Mouse (Mus musculus) limb, embryonic 14.5 days (tissue): ENCODE results near the gene Mcm2. TPM values are rescaled to one million over a fixed set of nuclear protein-coding genes. Genes with fewer than 3 reads are reported as not detected.

Source experiments
- ATAC-seq: fragments of 200-750 bp; cut with Nextera tagmentation; 2 replicates; pipeline ENCODE4 v1.8.0; 2017; ENCODE audit warnings: low read depth, moderate number of reproducible peaks, moderate TSS enrichment; ENCODE audit not compliant: low FRiP score
- DNase-seq: peaks from one replicate; pipeline ENCODE4 v3.0.0-alpha.2; 2015; ENCODE audit warnings: low spot score
- H3K27ac ChIP-seq: fragments of 300-500 bp; sonication (generic); replicated peaks from 2 replicates; pipeline ENCODE4 v1.5.1; 2014; ENCODE audit warnings: low read depth, mild to moderate bottlenecking, low read length, moderate library complexity, mixed read lengths
- H3K27me3 ChIP-seq: fragments of 300-500 bp; sonication (generic); 2 replicates; pipeline ENCODE4 v1.6.1; 2014; ENCODE audit warnings: low read length, mixed read lengths; ENCODE audit not compliant: control insufficient read depth, insufficient read depth
- H3K36me3 ChIP-seq: fragments of 300-500 bp; sonication (generic); 2 replicates; pipeline ENCODE4 v1.6.1; 2014; ENCODE audit warnings: mild to moderate bottlenecking, low read length, moderate library complexity, mixed read lengths; ENCODE audit not compliant: control insufficient read depth, insufficient read depth
- H3K4me1 ChIP-seq: fragments of 300-500 bp; sonication (generic); 2 replicates; pipeline ENCODE4 v1.6.1; 2014; ENCODE audit warnings: antibody characterized with exemption, low read length, mixed read lengths; ENCODE audit not compliant: control insufficient read depth, insufficient read depth
- H3K4me2 ChIP-seq: fragments of 300-500 bp; sonication (generic); replicated peaks from 2 replicates; pipeline ENCODE4 v1.6.1; 2014; ENCODE audit warnings: low read depth, mild to moderate bottlenecking, low read length, moderate library complexity; ENCODE audit not compliant: severe bottlenecking
- H3K4me3 ChIP-seq: fragments of 300-500 bp; sonication (generic); replicated peaks from 2 replicates; pipeline ENCODE4 v1.5.1; 2014; ENCODE audit warnings: low read length
- H3K9ac ChIP-seq: fragments of 300-500 bp; sonication (generic); 2 replicates; pipeline ENCODE4 v1.6.1; 2014; ENCODE audit warnings: mild to moderate bottlenecking, low read depth, low read length, moderate library complexity; ENCODE audit not compliant: severe bottlenecking
- H3K9me3 ChIP-seq: fragments of 300-500 bp; sonication (generic); 2 replicates; pipeline ENCODE4 v1.6.1; 2016; ENCODE audit warnings: low read length; ENCODE audit not compliant: control insufficient read depth
- POLR2A ChIP-seq: fragments of 200-500 bp; IDR thresholded peaks from 2 replicates; pipeline ENCODE4 v1.8.0; 2012; ENCODE audit warnings: inconsistent platforms, mild to moderate bottlenecking, moderate library complexity, borderline replicate concordance; ENCODE audit not compliant: insufficient read depth, insufficient read length; ENCODE audit errors: extremely low read depth
- WGBS: fragments of 180-500 bp; shearing (Covaris S2); extraction: QIAGEN DNeasy Blood & Tissue Kit; methylation state at CpG from one replicate; pipeline ENCODE4 v1.1.7; 2014; 5-methylcytosine and 5-hydroxymethylcytosine counted together
- polyA plus RNA-seq, 2 experiments: library from polyadenylated mRNA; depleted of rRNA in 1 of 2; stranded (reverse) in 1 of 2; unstranded in 1 of 2; fragments of >200 nt; fragmentation: Nextera tagmentation in 1 of 2; extraction: Ambion mirVana in 1 of 2; gene quantifications; 2 replicates each; pipeline versions ENCODE4 v1.2.1 to v1.2.3; 2012 to 2014

Mcm2 gene
- polyA plus RNA-seq, 2 experiments: 107 to 108 TPM

GRCm38 (mm10) chr6:88926870-88927269, 28.3 kb upstream of the Mcm2 start:
- no peak overlapping the region for H3K27ac ChIP-seq
- WGBS: 51% methylated on average over 3 of the region's 3 CpGs

GRCm38 (mm10) chr6:88925640-88926205, 27.1 kb upstream of the Mcm2 start:
- peaks cover 18% of the 10 kb centered on the region for H3K4me1 ChIP-seq
- no peak overlapping the region for H3K4me2 ChIP-seq
- no peak overlapping the region for H3K4me3 ChIP-seq
- no peaks in the 10 kb centered on the region for H3K27me3 ChIP-seq
- no peaks in the 10 kb centered on the region for H3K36me3 ChIP-seq
- H3K9ac ChIP-seq: no peak overlapping the region
- DNase-seq (no peak), ATAC-seq (no peak)
- no peak for TF ChIP-seq POLR2A
- 21% methylated on average over 4 of the region's 4 CpGs for WGBS
- H3K27ac ChIP-seq: peak overlapping the region; percentile 72
- H3K9me3 ChIP-seq: no peaks in the 10 kb centered on the region

More at GRCm38 (mm10) chr6:88926870-88927269, 28.3 kb upstream of the Mcm2 start:
- ATAC-seq: no peak
- Histone ChIP-seq H3K27me3 (no peaks in the 10 kb centered on the region), H3K36me3 (no peaks in the 10 kb centered on the region), H3K4me3 (no peak overlapping the region), H3K9me3 (no peaks in the 10 kb centered on the region), H3K4me1 (peaks cover 18% of the 10 kb centered on the region), H3K4me2 (no peak overlapping the region), H3K9ac (no peak overlapping the region)
- TF ChIP-seq POLR2A: no peak
- no peak for DNase-seq

- H3K27ac ChIP-seq: peak overlapping the region; percentile 79
- no peak overlapping the region for H3K4me2 ChIP-seq
- peak; percentile 90 for DNase-seq
- H3K9me3 ChIP-seq: no peaks in the 10 kb centered on the region
- TF ChIP-seq POLR2A: no peak
- H3K36me3 ChIP-seq: no peaks in the 10 kb centered on the region
- ATAC-seq: peak; percentile 77
- no peak overlapping the region for H3K4me3 ChIP-seq
- peaks cover 18% of the 10 kb centered on the region for H3K4me1 ChIP-seq
- no peak overlapping the region for H3K9ac ChIP-seq
- no peaks in the 10 kb centered on the region for H3K27me3 ChIP-seq
- 3% methylated on average over 5 of the region's 5 CpGs for WGBS
Observed at GRCm38 (mm10) chr6:88924502-88925275, 26.1 kb upstream of the Mcm2 start.

GRCm38 (mm10) chr6:88918802-88919201, 20.2 kb upstream of the Mcm2 start:
- Histone ChIP-seq H3K4me2 (no peak overlapping the region), H3K9me3 (no peaks in the 10 kb centered on the region), H3K4me3 (no peak overlapping the region), H3K9ac (no peak overlapping the region), H3K27ac (no peak overlapping the region), H3K27me3 (no peaks in the 10 kb centered on the region), H3K36me3 (no peaks in the 10 kb centered on the region), H3K4me1 (no peaks in the 10 kb centered on the region)
- TF ChIP-seq POLR2A: no peak
- WGBS: 71% methylated on average over 8 of the region's 8 CpGs
- ATAC-seq (no peak), DNase-seq (no peak)

GRCm38 (mm10) chr6:88916153-88916552, 17.6 kb upstream of the Mcm2 start:
- no peaks in the 10 kb centered on the region for H3K4me1 ChIP-seq
- H3K27ac ChIP-seq: no peak overlapping the region
- no peaks in the 10 kb centered on the region for H3K9me3 ChIP-seq
- H3K9ac ChIP-seq: no peak overlapping the region
- H3K4me2 ChIP-seq: no peak overlapping the region
- DNase-seq (no peak), ATAC-seq (no peak)
- WGBS: 61% methylated on average over 1 of the region's 1 CpGs
- no peak for TF ChIP-seq POLR2A
- no peaks in the 10 kb centered on the region for H3K27me3 ChIP-seq
- peaks cover 20% of the 10 kb centered on the region for H3K36me3 ChIP-seq
- no peak overlapping the region for H3K4me3 ChIP-seq
